Mouse (Mus musculus): ENCODE data around the gene Smyd2. TPM values are rescaled to one million over a fixed set of nuclear protein-coding genes. Genes with fewer than 3 reads are reported as not detected.
A peak's percentile ranks its signal among the peaks of the same experiment; 100 is the strongest.

Smyd2 gene
- polyA plus RNA-seq, 1 experiment from 2014 or later: 80.3 TPM

DNA sequence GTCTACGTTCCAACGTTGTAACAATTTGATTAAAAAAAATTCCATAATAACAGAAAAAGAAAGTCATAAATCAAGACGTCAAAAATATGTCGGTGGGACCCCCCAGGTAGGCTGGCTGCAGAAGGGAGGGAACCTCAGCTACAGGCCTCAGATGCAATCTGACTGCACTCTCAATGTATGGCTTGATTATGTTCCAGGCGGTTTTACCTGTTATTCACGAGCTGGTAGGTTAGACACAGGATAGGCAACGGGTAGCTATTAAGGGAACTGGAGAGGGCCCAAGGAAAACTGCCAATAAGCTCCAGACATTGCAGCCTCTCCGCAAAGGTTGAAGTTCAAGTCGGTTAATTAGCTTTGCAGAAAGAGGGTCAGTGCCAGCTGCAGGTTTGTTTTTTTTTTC is 558 bp upstream of the Smyd2 start:
- Histone ChIP-seq H3K9me3 (ENCODE audit: control insufficient read depth, low read length) (no peaks in the 10 kb centered on the region), H3K27me3 (ENCODE audit: control insufficient read depth, insufficient read depth, low read depth, low read length) (no peaks in the 10 kb centered on the region), H3K9ac (ENCODE audit: low read length) (peak overlapping the region; percentile 82), H3K4me1 (replicated peaks; ENCODE audit: control insufficient read depth, insufficient read depth, low read length) (peaks cover 14% of the 10 kb centered on the region), H3K4me3 (ENCODE audit: low read length) (peak overlapping the region; percentile 79), H3K27ac (ENCODE audit: low read length) (no peak overlapping the region), H3K4me2 (ENCODE audit: low read depth, low read length) (peak overlapping the region; percentile 95), H3K36me3 (ENCODE audit: control insufficient read depth, insufficient read depth, low read length) (no peaks in the 10 kb centered on the region)
- ATAC-seq (ENCODE audit: low read depth): no peak
- WGBS: 22% methylated on average over 9 of the region's 9 CpGs

DNA sequence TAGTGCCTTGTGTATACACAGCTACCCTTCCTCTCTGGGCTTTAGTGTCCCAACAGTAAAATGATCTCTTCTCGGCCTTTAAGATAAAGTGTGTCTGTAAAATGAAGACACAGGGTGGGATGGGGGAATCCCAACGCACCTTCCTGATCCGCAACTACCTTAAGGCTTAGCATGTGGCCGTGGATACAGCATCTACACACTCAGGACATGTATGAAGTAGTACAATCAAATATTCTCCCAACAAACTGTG is 670 bp downstream of the Smyd2 start:
- Histone ChIP-seq H3K27me3 (ENCODE audit: control insufficient read depth, insufficient read depth, low read depth, low read length) (no peaks in the 10 kb centered on the region), H3K36me3 (ENCODE audit: control insufficient read depth, insufficient read depth, low read length) (no peaks in the 10 kb centered on the region), H3K27ac (ENCODE audit: low read length) (peak overlapping the region; percentile 65; the same call in 1 of the 2 replicates), H3K4me3 (ENCODE audit: low read length) (peak overlapping the region; percentile 79), H3K4me2 (ENCODE audit: low read depth, low read length) (peak overlapping the region; percentile 95), H3K9ac (ENCODE audit: low read length) (peak overlapping the region; percentile 82), H3K4me1 (replicated peaks; ENCODE audit: control insufficient read depth, insufficient read depth, low read length) (peaks cover 14% of the 10 kb centered on the region), H3K9me3 (ENCODE audit: control insufficient read depth, low read length) (no peaks in the 10 kb centered on the region)
- ATAC-seq (ENCODE audit: low read depth): no peak
- 1% methylated on average over 4 of the region's 4 CpGs for WGBS

DNA sequence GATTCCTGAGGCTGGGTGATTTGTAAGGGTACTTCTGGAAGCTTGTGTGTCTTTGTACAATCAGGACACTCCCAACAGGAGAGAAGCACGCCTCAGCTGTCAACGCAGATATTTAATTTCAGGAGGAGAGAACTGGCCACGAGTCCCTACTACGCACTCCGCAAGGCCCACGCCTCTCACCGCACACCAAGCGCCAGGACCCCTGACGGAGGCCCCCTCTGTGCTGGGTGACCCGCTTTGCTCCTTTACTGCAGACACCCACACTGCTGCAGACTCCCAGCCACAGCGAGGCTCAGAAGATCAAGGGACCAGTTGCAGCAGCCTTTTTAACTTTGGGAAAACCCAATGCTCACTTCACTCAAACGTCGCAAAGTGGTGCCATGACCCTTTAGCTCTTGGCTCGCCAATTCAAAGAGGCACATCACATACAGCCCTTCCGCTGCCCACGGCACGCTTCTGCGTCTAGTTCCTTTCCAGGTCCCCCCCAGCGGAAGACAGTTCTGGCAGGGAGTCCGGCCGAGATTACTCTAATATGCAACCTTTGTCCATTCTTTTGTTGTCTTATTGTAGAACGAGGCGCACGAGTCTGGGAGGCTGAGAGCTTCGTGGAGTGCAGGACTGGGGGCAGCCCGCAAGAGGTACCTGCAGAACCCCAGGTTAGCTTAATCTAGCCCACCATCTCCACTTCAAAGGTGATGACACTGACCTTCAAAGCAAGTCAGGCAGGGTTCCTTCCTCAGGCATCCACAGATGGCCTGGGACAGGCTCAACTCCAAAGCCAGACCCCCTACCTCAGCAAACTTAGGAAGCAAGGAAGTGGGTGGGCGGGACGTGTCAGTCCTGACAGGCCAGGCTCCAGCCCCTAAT is 1.2 kb downstream of the Smyd2 start:
- no peaks in the 10 kb centered on the region for H3K9me3 ChIP-seq (ENCODE audit: control insufficient read depth, low read length)
- peak overlapping the region; percentile 95 for H3K4me2 ChIP-seq (ENCODE audit: low read depth, low read length)
- no peaks in the 10 kb centered on the region for H3K27me3 ChIP-seq (ENCODE audit: control insufficient read depth, insufficient read depth, low read depth, low read length)
- H3K27ac ChIP-seq (ENCODE audit: low read length): no peak overlapping the region
- H3K9ac ChIP-seq (ENCODE audit: low read length): peak overlapping the region; percentile 82
- ATAC-seq (ENCODE audit: low read depth): peak; percentile 26; the same call in 1 of the 2 replicates
- H3K4me1 ChIP-seq (replicated peaks; ENCODE audit: control insufficient read depth, insufficient read depth, low read length): peaks cover 14% of the 10 kb centered on the region
- H3K4me3 ChIP-seq (ENCODE audit: low read length): peak overlapping the region; percentile 79
- H3K36me3 ChIP-seq (ENCODE audit: control insufficient read depth, insufficient read depth, low read length): no peaks in the 10 kb centered on the region
- 39% methylated on average over 28 of the region's 28 CpGs for WGBS

- 87% methylated on average over 3 of the region's 3 CpGs for WGBS
- no peak overlapping the region for H3K9ac ChIP-seq (ENCODE audit: low read length)
- no peak for ATAC-seq (ENCODE audit: low read depth)
- H3K4me1 ChIP-seq (replicated peaks; ENCODE audit: control insufficient read depth, insufficient read depth, low read length): peaks cover 16% of the 10 kb centered on the region
- no peaks in the 10 kb centered on the region for H3K27me3 ChIP-seq (ENCODE audit: control insufficient read depth, insufficient read depth, low read depth, low read length)
- no peak overlapping the region for H3K27ac ChIP-seq (ENCODE audit: low read length)
- no peaks in the 10 kb centered on the region for H3K36me3 ChIP-seq (ENCODE audit: control insufficient read depth, insufficient read depth, low read length)
- no peak overlapping the region for H3K4me2 ChIP-seq (ENCODE audit: low read depth, low read length)
- no peaks in the 10 kb centered on the region for H3K9me3 ChIP-seq (ENCODE audit: control insufficient read depth, low read length)
- no peak overlapping the region for H3K4me3 ChIP-seq (ENCODE audit: low read length)
These were observed 2.4 kb downstream of the Smyd2 start for GRCm38 (mm10) chr1:189919756-189920155.

- no peak overlapping the region for H3K4me3 ChIP-seq (ENCODE audit: low read length)
- H3K4me2 ChIP-seq (ENCODE audit: low read depth, low read length): no peak overlapping the region
- ATAC-seq (ENCODE audit: low read depth): no peak
- no peaks in the 10 kb centered on the region for H3K9me3 ChIP-seq (ENCODE audit: control insufficient read depth, low read length)
- no peaks in the 10 kb centered on the region for H3K27me3 ChIP-seq (ENCODE audit: control insufficient read depth, insufficient read depth, low read depth, low read length)
- H3K36me3 ChIP-seq (ENCODE audit: control insufficient read depth, insufficient read depth, low read length): no peaks in the 10 kb centered on the region
- H3K9ac ChIP-seq (ENCODE audit: low read length): no peak overlapping the region
- H3K27ac ChIP-seq (ENCODE audit: low read length): no peak overlapping the region
- peaks cover 29% of the 10 kb centered on the region for H3K4me1 ChIP-seq (replicated peaks; ENCODE audit: control insufficient read depth, insufficient read depth, low read length)
- 45% methylated on average over 4 of the region's 4 CpGs for WGBS
These were observed 5.0 kb downstream of the Smyd2 start for GRCm38 (mm10) chr1:189917126-189917500.

DNA sequence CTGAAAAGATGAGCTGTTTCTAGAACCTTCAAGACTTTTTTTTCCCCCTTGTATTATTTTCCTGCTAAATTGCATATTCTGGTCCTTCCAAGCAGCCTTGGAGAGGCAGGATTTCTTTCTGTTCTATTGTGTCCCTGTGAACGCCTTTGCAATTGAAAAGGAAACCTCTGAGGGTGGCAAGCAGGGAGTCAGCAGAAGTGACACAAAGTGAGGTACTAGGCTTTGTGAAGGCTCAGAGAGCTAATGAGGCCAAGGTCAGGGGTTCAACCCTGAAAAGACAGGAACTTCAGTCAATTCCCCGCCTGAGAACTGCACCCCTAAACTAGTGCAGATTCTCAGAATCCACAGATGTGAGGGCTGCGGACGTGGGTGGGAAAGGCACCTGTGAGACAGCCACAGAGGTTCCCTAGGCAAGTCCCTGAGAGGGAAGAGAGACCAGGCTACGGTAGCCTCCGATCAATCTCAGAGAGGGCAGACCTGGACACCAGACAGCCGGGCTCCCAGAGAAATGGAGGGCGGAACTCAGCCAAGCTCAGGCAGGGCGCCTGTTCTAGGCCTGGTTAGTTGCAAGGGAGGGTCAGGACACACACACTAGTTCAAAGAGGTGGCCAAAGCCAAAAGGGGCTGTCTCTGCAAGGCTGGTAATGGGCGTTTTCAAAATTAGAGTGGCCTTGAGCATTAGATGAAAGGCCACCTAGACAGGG is 5.6 kb downstream of the Smyd2 start:
- no peaks in the 10 kb centered on the region for H3K27me3 ChIP-seq (ENCODE audit: control insufficient read depth, insufficient read depth, low read depth, low read length)
- no peak overlapping the region for H3K4me3 ChIP-seq (ENCODE audit: low read length)
- no peak overlapping the region for H3K4me2 ChIP-seq (ENCODE audit: low read depth, low read length)
- no peaks in the 10 kb centered on the region for H3K9me3 ChIP-seq (ENCODE audit: control insufficient read depth, low read length)
- WGBS: 73% methylated on average over 10 of the region's 10 CpGs
- H3K27ac ChIP-seq (ENCODE audit: low read length): no peak overlapping the region
- no peaks in the 10 kb centered on the region for H3K36me3 ChIP-seq (ENCODE audit: control insufficient read depth, insufficient read depth, low read length)
- peaks cover 31% of the 10 kb centered on the region for H3K4me1 ChIP-seq (replicated peaks; ENCODE audit: control insufficient read depth, insufficient read depth, low read length)
- H3K9ac ChIP-seq (ENCODE audit: low read length): no peak overlapping the region
- no peak for ATAC-seq (ENCODE audit: low read depth)

DNA sequence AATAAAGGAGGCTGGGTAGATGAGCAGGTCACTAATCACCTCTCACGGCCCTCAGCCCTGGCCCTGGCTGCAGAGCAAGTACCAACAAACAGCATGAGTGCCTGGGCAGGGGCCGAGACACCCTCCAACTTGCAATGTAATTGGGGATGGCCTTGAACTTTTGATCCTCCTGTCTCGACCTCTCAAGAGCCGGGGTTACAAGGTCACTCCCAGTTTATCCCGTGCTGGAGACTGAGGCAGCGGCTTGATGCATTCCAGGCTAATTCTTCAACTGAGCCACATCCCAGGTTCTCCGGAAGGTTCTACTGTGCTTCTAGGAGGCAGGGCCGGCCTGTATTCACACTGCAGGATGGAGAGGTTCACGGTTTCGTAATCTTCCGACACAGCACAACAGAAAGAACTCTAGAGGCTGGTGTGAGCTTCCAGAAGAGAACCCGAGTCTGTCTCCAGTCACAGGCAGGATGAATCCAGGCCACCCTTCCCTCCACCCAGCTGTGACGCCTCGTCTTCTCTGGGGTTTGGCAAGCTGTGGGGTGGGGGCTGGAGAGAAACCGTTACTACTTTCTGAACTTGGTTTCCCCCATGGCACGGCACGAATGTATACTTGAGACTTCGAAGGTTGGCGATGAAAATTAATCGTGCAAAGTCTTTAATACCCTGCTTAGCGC is 8.9 kb downstream of the Smyd2 start:
- 65% methylated on average over 21 of the region's 21 CpGs for WGBS
- H3K27ac ChIP-seq (ENCODE audit: low read length): no peak overlapping the region
- H3K27me3 ChIP-seq (ENCODE audit: control insufficient read depth, insufficient read depth, low read depth, low read length): no peaks in the 10 kb centered on the region
- no peaks in the 10 kb centered on the region for H3K9me3 ChIP-seq (ENCODE audit: control insufficient read depth, low read length)
- H3K36me3 ChIP-seq (ENCODE audit: control insufficient read depth, insufficient read depth, low read length): no peaks in the 10 kb centered on the region
- no peak; the same call in 1 of the 2 replicates for ATAC-seq (ENCODE audit: low read depth)
- no peak overlapping the region for H3K4me3 ChIP-seq (ENCODE audit: low read length)
- no peak overlapping the region for H3K4me2 ChIP-seq (ENCODE audit: low read depth, low read length)
- H3K9ac ChIP-seq (ENCODE audit: low read length): no peak overlapping the region
- H3K4me1 ChIP-seq (replicated peaks; ENCODE audit: control insufficient read depth, insufficient read depth, low read length): peaks cover 36% of the 10 kb centered on the region

GRCm38 (mm10) chr1:189910685-189911345 is 11.3 kb downstream of the Smyd2 start:
- Histone ChIP-seq H3K4me2 (ENCODE audit: low read depth, low read length) (peak overlapping the region; percentile 39), H3K4me3 (ENCODE audit: low read length) (no peak overlapping the region)
- ATAC-seq (ENCODE audit: low read depth): peak; percentile 87

GRCm38 (mm10) chr1:189903169-189903568 is 19.0 kb downstream of the Smyd2 start:
- H3K4me1 ChIP-seq (replicated peaks; ENCODE audit: control insufficient read depth, insufficient read depth, low read length): 0 out of 2 replicates have a peak, but pooled peaks cover 1% of the 10 kb centered on the region
- H3K36me3 ChIP-seq (ENCODE audit: control insufficient read depth, insufficient read depth, low read length): no peaks in the 10 kb centered on the region
- WGBS: 78% methylated on average over 11 of the region's 11 CpGs
- no peak overlapping the region for H3K4me3 ChIP-seq (ENCODE audit: low read length)
- no peak overlapping the region for H3K4me2 ChIP-seq (ENCODE audit: low read depth, low read length)
- no peak overlapping the region for H3K9ac ChIP-seq (ENCODE audit: low read length)
- H3K9me3 ChIP-seq (ENCODE audit: control insufficient read depth, low read length): no peaks in the 10 kb centered on the region
- H3K27ac ChIP-seq (ENCODE audit: low read length): no peak overlapping the region
- ATAC-seq (ENCODE audit: low read depth): no peak
- no peaks in the 10 kb centered on the region for H3K27me3 ChIP-seq (ENCODE audit: control insufficient read depth, insufficient read depth, low read depth, low read length)

More at GRCm38 (mm10) chr1:189910685-189911345, 11.3 kb downstream of the Smyd2 start:
- peaks cover 38% of the 10 kb centered on the region for H3K4me1 ChIP-seq (replicated peaks; ENCODE audit: control insufficient read depth, insufficient read depth, low read length)
- no peaks in the 10 kb centered on the region for H3K9me3 ChIP-seq (ENCODE audit: control insufficient read depth, low read length)
- no peaks in the 10 kb centered on the region for H3K36me3 ChIP-seq (ENCODE audit: control insufficient read depth, insufficient read depth, low read length)
- H3K9ac ChIP-seq (ENCODE audit: low read length): no peak overlapping the region
- no peaks in the 10 kb centered on the region for H3K27me3 ChIP-seq (ENCODE audit: control insufficient read depth, insufficient read depth, low read depth, low read length)
- H3K27ac ChIP-seq (ENCODE audit: low read length): no peak overlapping the region
- 35% methylated on average over 13 of the region's 13 CpGs for WGBS

Data from lung, embryonic 16.5 days (tissue).